Mouse (Mus musculus) MEL (cell line): ENCODE results near the gene Tomm34.

Source experiments
- CHD1 ChIP-seq: IDR thresholded peaks from 2 replicates; pipeline ENCODE4 v1.6.1; 2012; ENCODE audit warnings: low read depth, mild to moderate bottlenecking, inconsistent platforms, low read length, improper control_type of control experiment
- CTCF ChIP-seq, 3 experiments: IDR thresholded peaks in 2 of 3; conservative IDR thresholded peaks in 1 of 3; 2 replicates each; pipeline ENCODE4 v1.5.1; 2011 to 2012; ENCODE audit warnings: low read length in 3 of 3, low read depth in 2 of 3, mild to moderate bottlenecking in 2 of 3, improper control_type of control experiment in 1 of 3, inconsistent platforms in 1 of 3, mixed read lengths in 1 of 3, moderate library complexity in 1 of 3; ENCODE audit not compliant: control insufficient read depth in 1 of 3, insufficient read depth in 1 of 3, poor library complexity in 1 of 3, severe bottlenecking in 1 of 3
- GABPA ChIP-seq: IDR thresholded peaks from 2 replicates; pipeline ENCODE4 v1.6.1; 2012; ENCODE audit warnings: low read depth, mild to moderate bottlenecking, inconsistent platforms, low read length, improper control_type of control experiment, moderate library complexity
- GATA1 ChIP-seq: IDR thresholded peaks from 2 replicates; pipeline ENCODE4 v1.6.1; 2011; ENCODE audit warnings: low read depth, low read length, improper control_type of control experiment
- MYC ChIP-seq: IDR thresholded peaks from 2 replicates; pipeline ENCODE4 v1.6.1; 2011; ENCODE audit warnings: low read depth, mild to moderate bottlenecking, low read length, improper control_type of control experiment, moderate library complexity
- NELFE ChIP-seq: IDR thresholded peaks from 2 replicates; pipeline ENCODE4 v1.6.1; 2011; ENCODE audit warnings: low read depth, low read length, improper control_type of control experiment
- POLR2A ChIP-seq, 2 experiments: IDR thresholded peaks; 2 replicates each; pipeline ENCODE4 v1.6.1; 2011 to 2012; ENCODE audit warnings: low read length in 2 of 2, mild to moderate bottlenecking in 2 of 2, control low read depth in 1 of 2, improper control_type of control experiment in 1 of 2, low read depth in 1 of 2, moderate library complexity in 1 of 2; ENCODE audit not compliant: control insufficient read depth in 1 of 2, insufficient read depth in 1 of 2, poor library complexity in 1 of 2
- USF1 ChIP-seq: IDR thresholded peaks from 2 replicates; pipeline ENCODE4 v1.6.1; 2014; ENCODE audit warnings: low read depth, mild to moderate bottlenecking, inconsistent platforms, low read length, improper control_type of control experiment, moderate library complexity
- ZMIZ1 ChIP-seq: IDR thresholded peaks from 2 replicates; pipeline ENCODE4 v1.6.1; 2012; ENCODE audit warnings: low read depth, mild to moderate bottlenecking, inconsistent platforms, low read length, improper control_type of control experiment, moderate library complexity

DNA sequence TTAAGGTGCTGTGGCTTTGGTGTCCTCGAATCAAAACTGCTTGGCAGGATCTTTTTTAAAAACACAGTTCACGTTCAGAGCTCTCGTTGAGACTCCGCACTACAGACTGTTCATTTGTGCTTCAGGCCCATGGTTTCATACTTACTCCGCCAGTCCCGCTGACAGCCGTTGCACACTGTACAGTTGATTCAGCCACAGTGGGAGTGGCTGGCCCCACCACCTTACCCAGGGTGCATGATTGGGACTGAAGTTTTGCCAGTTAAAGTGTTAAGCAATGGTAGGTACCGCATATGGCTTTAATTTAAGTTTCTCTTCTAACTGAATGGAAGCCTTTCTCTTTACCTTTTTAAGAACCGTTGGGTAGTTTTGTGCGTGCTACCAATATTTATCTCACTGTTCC lies 44.6 kb upstream of the Tomm34 start:
- no peak for TF ChIP-seq ZMIZ1
- no peak for TF ChIP-seq GABPA
- no peak for TF ChIP-seq NELFE
- no peak for TF ChIP-seq POLR2A (IDR thresholded peaks at IDR 0.05; ENCODE audit: control insufficient read depth in 1 of 2, insufficient read depth in 1 of 2, low read depth in 1 of 2, low read length in 2 of 2, poor library complexity in 1 of 2)
- TF ChIP-seq USF1 = no peak
- TF ChIP-seq MYC = no peak
- TF ChIP-seq GATA1 = no peak
- no peak for TF ChIP-seq CHD1
- no peak for TF ChIP-seq CTCF (IDR thresholded peaks at IDR 0.05 in 2 of 3, conservative IDR thresholded peaks at IDR 0.05 in 1 of 3; ENCODE audit: control insufficient read depth in 1 of 3, insufficient read depth in 1 of 3, low read depth in 2 of 3, low read length in 3 of 3, poor library complexity in 1 of 3, severe bottlenecking in 1 of 3)
